Mouse (Mus musculus) heart, adult 2 months (tissue): Measurements from ENCODE around the gene Rerg.

Experiments used
- CTCF ChIP-seq: fragments of 200-600 bp; IDR thresholded peaks from 2 replicates; pipeline ENCODE4 v1.8.1; 2022; ENCODE audit warnings: antibody characterized with exemption, mild to moderate bottlenecking, moderate library complexity
- EP300 ChIP-seq: fragments of 200-500 bp; IDR thresholded peaks from 2 replicates; pipeline ENCODE4 v1.6.1; 2011; ENCODE audit warnings: low read depth, low read length, control low read depth; ENCODE audit not compliant: insufficient read depth
- POLR2A ChIP-seq: fragments of 200-500 bp; IDR thresholded peaks from 2 replicates; pipeline ENCODE4 v1.6.1; 2011; ENCODE audit warnings: mild to moderate bottlenecking, low read depth, low read length, control low read depth; ENCODE audit not compliant: insufficient read depth

GRCm38 (mm10) chr6:137114859-137115258, 55.4 kb downstream of the Rerg start:
- TF ChIP-seq CTCF (no peak), EP300 (no peak), POLR2A (no peak)
